ENCODE assay signal across 1 mouse cellular context in genomic region chr6:147096934-147097333, GRCm38 (mm10).
TF ChIP-seq lines count a peak whose summit lies in the region.

No protein-coding gene starts in this region.

TF ChIP-seq in CH12.LX, 34 proteins besides CTCF, POLR2A, EP300 and RAD21:
- TF ChIP-seq MAFK (IDR thresholded peaks at IDR 0.05; ENCODE audit: insufficient replicate concordance, low read length), result no peak
- no peak for TF ChIP-seq MYC (IDR thresholded peaks at IDR 0.05; ENCODE audit: low read depth, low read length)
- TF ChIP-seq SIN3A (IDR thresholded peaks at IDR 0.05; ENCODE audit: low read length), result peak; percentile 4; the same call in 1 of the 2 replicates
- TF ChIP-seq TBP (conservative IDR thresholded peaks at IDR 0.05; ENCODE audit: low read depth, low read length), result no peak
- no peak for TF ChIP-seq CHD2 (IDR thresholded peaks at IDR 0.05; ENCODE audit: low read length)
- TF ChIP-seq POLR2AphosphoS2 (IDR thresholded peaks at IDR 0.05; ENCODE audit: low read depth, low read length), result no peak
- TF ChIP-seq MXI1 (IDR thresholded peaks at IDR 0.05; ENCODE audit: low read depth, low read length), result peak; percentile 62; the same call in 1 of the 2 replicates
- TF ChIP-seq ZMIZ1 (IDR thresholded peaks at IDR 0.05; ENCODE audit: low read depth, low read length), result no peak
- no peak for TF ChIP-seq ETS1 (conservative IDR thresholded peaks at IDR 0.05; ENCODE audit: low read depth, low read length)
- TF ChIP-seq IRF4 (IDR thresholded peaks at IDR 0.05; ENCODE audit: low read depth, low read length), result no peak
- TF ChIP-seq ZC3H11A (IDR thresholded peaks at IDR 0.05; ENCODE audit: low read depth, low read length), result no peak
- no peak for TF ChIP-seq MAZ (IDR thresholded peaks at IDR 0.05; ENCODE audit: low read depth, low read length)
- TF ChIP-seq MAX (IDR thresholded peaks at IDR 0.05; ENCODE audit: low read length), result no peak
- TF ChIP-seq JUND (conservative IDR thresholded peaks at IDR 0.05; ENCODE audit: low read depth, low read length), result no peak
- peak; percentile 67; the same call in 1 of the 2 replicates for TF ChIP-seq ZNF384 (IDR thresholded peaks at IDR 0.05; ENCODE audit: low read depth, low read length)
- no peak for TF ChIP-seq BHLHE40 (IDR thresholded peaks at IDR 0.05; ENCODE audit: low read depth, low read length)
- no peak for TF ChIP-seq RCOR1 (conservative IDR thresholded peaks at IDR 0.05; ENCODE audit: low read depth, low read length)
- no peak for TF ChIP-seq PAX5 (IDR thresholded peaks at IDR 0.05; ENCODE audit: low read length)
- TF ChIP-seq CHD1 (IDR thresholded peaks at IDR 0.05; ENCODE audit: low read depth, low read length), result peak; percentile 66; the same call in 1 of the 2 replicates
- TF ChIP-seq SMC3 (IDR thresholded peaks at IDR 0.05; ENCODE audit: low read depth, low read length), result no peak
- no peak for TF ChIP-seq NELFE (IDR thresholded peaks at IDR 0.05; ENCODE audit: low read depth, low read length)
- no peak for TF ChIP-seq UBTF (IDR thresholded peaks at IDR 0.05; ENCODE audit: low read depth, low read length)
- TF ChIP-seq TCF12 (IDR thresholded peaks at IDR 0.05; ENCODE audit: low read depth, low read length), result no peak
- no peak for TF ChIP-seq KAT2A (IDR thresholded peaks at IDR 0.05; ENCODE audit: insufficient replicate concordance, low read length)
- TF ChIP-seq USF1 (IDR thresholded peaks at IDR 0.05; ENCODE audit: low read depth, low read length), result no peak
